Mouse (Mus musculus) heart, embryonic 14.5 days (tissue): ENCODE data around the gene Bglap. TPM values are rescaled to one million over a fixed set of nuclear protein-coding genes. Genes with fewer than 3 reads are reported as not detected.
"Not testable (repeated sequence)": the region's sequence is repeated elsewhere in the genome, so short reads cannot be mapped to it uniquely, and the experiment has no call there.

Experiments
- ATAC-seq: fragments of 200-750 bp; cut with Nextera tagmentation; 2 replicates; pipeline ENCODE4 v1.8.0; 2017; ENCODE audit warnings: low read depth, moderate TSS enrichment; ENCODE audit not compliant: insufficient number of reproducible peaks, insufficient read depth, low FRiP score
- H3K27ac ChIP-seq, 2 experiments: fragments of 200-500 bp in 1 of 2; fragments of 300-500 bp in 1 of 2; sonication (generic) in 1 of 2; replicated peaks in 1 of 2; 2 replicates each; pipeline ENCODE4 v1.5.1; 2012 to 2014; ENCODE audit warnings: low read depth in 2 of 2, low read length in 2 of 2, control low read depth in 1 of 2, mild to moderate bottlenecking in 1 of 2, mixed read lengths in 1 of 2; ENCODE audit not compliant: control insufficient read depth in 1 of 2, insufficient read depth in 1 of 2
- H3K27me3 ChIP-seq: fragments of 300-500 bp; sonication (generic); 2 replicates; pipeline ENCODE4 v1.6.1; 2014; ENCODE audit warnings: mild to moderate bottlenecking, low read length, control low read depth; ENCODE audit not compliant: control insufficient read depth, insufficient read depth
- H3K36me3 ChIP-seq: fragments of 300-500 bp; sonication (generic); 2 replicates; pipeline ENCODE4 v1.6.1; 2014; ENCODE audit warnings: mild to moderate bottlenecking, control low read depth, low read length, mixed read lengths; ENCODE audit not compliant: control insufficient read depth, insufficient read depth
- H3K4me1 ChIP-seq, 2 experiments: fragments of 200-500 bp in 1 of 2; fragments of 300-500 bp in 1 of 2; sonication (generic) in 1 of 2; 2 replicates each; pipeline ENCODE4 v1.6.1; 2012 to 2014; ENCODE audit warnings: low read length in 2 of 2, control low read depth in 1 of 2, mixed read lengths in 1 of 2; ENCODE audit not compliant: control insufficient read depth in 2 of 2, insufficient read depth in 2 of 2
- H3K4me2 ChIP-seq: fragments of 300-500 bp; sonication (generic); 2 replicates; pipeline ENCODE4 v1.6.1; 2014; ENCODE audit warnings: mild to moderate bottlenecking, low read length
- H3K4me3 ChIP-seq, 2 experiments: fragments of 200-500 bp in 1 of 2; fragments of 300-500 bp in 1 of 2; sonication (generic) in 1 of 2; 2 replicates each; pipeline ENCODE4 v1.5.1; 2012 to 2014; ENCODE audit warnings: low read length in 2 of 2, mild to moderate bottlenecking in 2 of 2, control low read depth in 1 of 2, low read depth in 1 of 2, moderate library complexity in 1 of 2; ENCODE audit not compliant: control insufficient read depth in 1 of 2, insufficient read depth in 1 of 2
- H3K9ac ChIP-seq: fragments of 300-500 bp; sonication (generic); 2 replicates; pipeline ENCODE4 v1.6.1; 2014; ENCODE audit warnings: mild to moderate bottlenecking, low read length
- H3K9me3 ChIP-seq: fragments of 300-500 bp; sonication (generic); 2 replicates; pipeline ENCODE4 v1.6.1; 2016; ENCODE audit warnings: low read length, control low read depth; ENCODE audit not compliant: control insufficient read depth
- WGBS: fragments of 180-500 bp; shearing (Covaris S2); extraction: QIAGEN DNeasy Blood & Tissue Kit; methylation state at CpG from one replicate; pipeline ENCODE4 v1.1.7; 2014; 5-methylcytosine and 5-hydroxymethylcytosine counted together
- polyA plus RNA-seq: library from polyadenylated mRNA; unstranded; fragments of >200 nt; fragmentation: Nextera tagmentation; extraction: Ambion mirVana; gene quantifications from 2 replicates; pipeline ENCODE4 v1.2.1, GENCODE M21; 2014

The Bglap gene
- polyA plus RNA-seq, 1 experiment from 2014 or later = not detected

- H3K36me3 ChIP-seq, H3K9ac ChIP-seq, ATAC-seq, H3K27ac ChIP-seq, H3K9me3 ChIP-seq, H3K4me3 ChIP-seq, H3K4me2 ChIP-seq: not testable (repeated sequence)
- H3K27me3 ChIP-seq = peaks cover 17% of the 10 kb centered on the region
- 65% methylated on average over 7 of the region's 7 CpGs for WGBS
- H3K4me1 ChIP-seq = peaks cover 8 to 15% of the 10 kb centered on the region in 2 experiments
Measured at GRCm38 (mm10) chr3:88368511-88368910, 15.8 kb downstream of the Bglap start.

GRCm38 (mm10) chr3:88367517-88367916 lies 16.7 kb downstream of the Bglap start:
- not testable (repeated sequence) for H3K4me2 ChIP-seq, H3K36me3 ChIP-seq, ATAC-seq, H3K9me3 ChIP-seq, H3K27ac ChIP-seq, H3K4me3 ChIP-seq, H3K9ac ChIP-seq
- peaks cover 9 to 17% of the 10 kb centered on the region in 2 experiments for H3K4me1 ChIP-seq
- peaks cover 17% of the 10 kb centered on the region for H3K27me3 ChIP-seq
- 56% methylated on average over 3 of the region's 7 CpGs for WGBS

- 0 out of 4 replicates have a peak overlapping the region, but pooled peaks of 1 of the 2 experiments have one; percentile 19 for H3K4me3 ChIP-seq
- 7% methylated on average over 17 of the region's 22 CpGs for WGBS
- peak overlapping the region; percentile 42; the same call in 1 of the 2 replicates for H3K4me2 ChIP-seq
- H3K36me3 ChIP-seq = peaks cover 12% of the 10 kb centered on the region
- H3K9me3 ChIP-seq, H3K9ac ChIP-seq, H3K27ac ChIP-seq, ATAC-seq: not testable (repeated sequence)
- peaks cover 17% of the 10 kb centered on the region for H3K27me3 ChIP-seq
- H3K4me1 ChIP-seq = peaks cover 9 to 17% of the 10 kb centered on the region in 2 experiments
Measured at GRCm38 (mm10) chr3:88366830-88367428, 17.3 kb downstream of the Bglap start.

- Histone ChIP-seq H3K27ac (no peak overlapping the region), H3K36me3 (peaks cover 23% of the 10 kb centered on the region), H3K27me3 (peaks cover 17% of the 10 kb centered on the region), H3K9me3 (peaks cover 8% of the 10 kb centered on the region; the same call in 1 of the 2 replicates), H3K4me1 (peaks cover 9 to 17% of the 10 kb centered on the region in 2 experiments), H3K4me3 (no peak overlapping the region), H3K4me2 (no peak overlapping the region), H3K9ac (no peak overlapping the region)
- no peak for ATAC-seq
- WGBS = 43% methylated on average over 34 of the region's 34 CpGs
Measured at GRCm38 (mm10) chr3:88365705-88366361, 18.4 kb downstream of the Bglap start.

GRCm38 (mm10) chr3:88364337-88364736 lies 19.9 kb downstream of the Bglap start, which contains the start of gene Paqr6:
Paqr6 (plus strand) TSS chr3:88364584.
- peak; percentile 40; the same call in 1 of the 2 replicates for ATAC-seq
- Histone ChIP-seq H3K4me3 (peak within 1 kb of the TSS; percentile 8 to 17), H3K9ac (peak within 1 kb of the TSS; percentile 38), H3K9me3 (no peaks in the 10 kb centered on the region), H3K27ac (peak within 1 kb of the TSS in 1 of 2 experiments; percentile 62; a peak in 2 of 4 replicates), H3K4me2 (peak within 1 kb of the TSS; percentile 59), H3K27me3 (peaks cover 17% of the 10 kb centered on the region), H3K36me3 (peaks cover 38% of the 10 kb centered on the region), H3K4me1 (peaks cover 14 to 17% of the 10 kb centered on the region in 2 experiments)
- 3% methylated on average over 16 of the region's 16 CpGs for WGBS

GRCm38 (mm10) chr3:88363700-88364099 lies 20.6 kb downstream of the Bglap start:
- 25% methylated on average over 4 of the region's 4 CpGs for WGBS
- Histone ChIP-seq H3K4me3 (no peak overlapping the region), H3K27me3 (peaks cover 17% of the 10 kb centered on the region), H3K9ac (no peak overlapping the region), H3K36me3 (peaks cover 44% of the 10 kb centered on the region), H3K4me2 (0 out of 2 replicates have a peak overlapping the region, but pooled peaks have one; percentile 59), H3K4me1 (peaks cover 15 to 22% of the 10 kb centered on the region in 2 experiments), H3K9me3 (no peaks in the 10 kb centered on the region), H3K27ac (peak overlapping the region in 1 of 2 experiments; percentile 62; a peak in 2 of 4 replicates)
- ATAC-seq = no peak

- no peak overlapping the region for H3K27ac ChIP-seq
- no peak for ATAC-seq
- WGBS = 74% methylated on average over 2 of the region's 2 CpGs
- H3K4me1 ChIP-seq = peaks cover 15 to 22% of the 10 kb centered on the region in 2 experiments
- no peaks in the 10 kb centered on the region for H3K9me3 ChIP-seq
- peaks cover 64% of the 10 kb centered on the region for H3K36me3 ChIP-seq
- H3K9ac ChIP-seq = no peak overlapping the region
- no peak overlapping the region for H3K4me3 ChIP-seq
- peaks cover 17% of the 10 kb centered on the region for H3K27me3 ChIP-seq
- H3K4me2 ChIP-seq = no peak overlapping the region
Measured at GRCm38 (mm10) chr3:88361612-88362313, 22.5 kb downstream of the Bglap start.
